Mouse (Mus musculus): ENCODE measurements around the gene Lancl3.

Lancl3 gene

GRCm38 (mm10) chrX:9199761-9200371 is at the start of gene Lancl3:
Lancl3 (plus strand) TSS chrX:9199902.
- DNase-seq, result peak; percentile 6

- DNase-seq, result no peak
Measured at GRCm38 (mm10) chrX:9179011-9179410, 20.7 kb upstream of the Lancl3 start.

GRCm38 (mm10) chrX:9181570-9181969 is 18.1 kb upstream of the Lancl3 start:
- no peak for DNase-seq

GRCm38 (mm10) chrX:9200380-9200917 is 747 bp downstream of the Lancl3 start:
- DNase-seq, result peak; percentile 8

- DNase-seq, result no peak
Measured at GRCm38 (mm10) chrX:9201954-9202353, 2.3 kb downstream of the Lancl3 start.

- no peak for DNase-seq
Measured at GRCm38 (mm10) chrX:9202781-9203405, 3.2 kb downstream of the Lancl3 start.

- no peak for DNase-seq
Measured at GRCm38 (mm10) chrX:9205121-9205520, 5.4 kb downstream of the Lancl3 start.

GRCm38 (mm10) chrX:9216244-9216643 is 16.5 kb downstream of the Lancl3 start:
- no peak for DNase-seq

- DNase-seq, result no peak
Measured at GRCm38 (mm10) chrX:9219570-9219969, 19.9 kb downstream of the Lancl3 start.

GRCm38 (mm10) chrX:9221206-9221605 is 21.5 kb downstream of the Lancl3 start:
- no peak for DNase-seq

- no peak for DNase-seq
Measured at GRCm38 (mm10) chrX:9221736-9222135, 22.0 kb downstream of the Lancl3 start.

GRCm38 (mm10) chrX:9222412-9223221 is 22.9 kb downstream of the Lancl3 start:
- no peak for DNase-seq

GRCm38 (mm10) chrX:9227105-9227504 is 27.4 kb downstream of the Lancl3 start:
- DNase-seq, result no peak

- DNase-seq, result no peak
Measured at GRCm38 (mm10) chrX:9240737-9241591, 41.3 kb downstream of the Lancl3 start.

GRCm38 (mm10) chrX:9243381-9243864 is 43.7 kb downstream of the Lancl3 start:
- no peak for DNase-seq

GRCm38 (mm10) chrX:9244603-9245336 is 45.1 kb downstream of the Lancl3 start:
- DNase-seq, result no peak

- DNase-seq, result no peak
Measured at GRCm38 (mm10) chrX:9248911-9249310, 49.2 kb downstream of the Lancl3 start.

GRCm38 (mm10) chrX:9253990-9254389 is 54.3 kb downstream of the Lancl3 start:
- DNase-seq, result no peak

GRCm38 (mm10) chrX:9254901-9255300 is 55.2 kb downstream of the Lancl3 start:
- DNase-seq, result no peak

GRCm38 (mm10) chrX:9256766-9257165 is 57.1 kb downstream of the Lancl3 start, which contains the start of gene Gm14862:
Gm14862 (minus strand) TSS chrX:9256899.
- DNase-seq, result no peak

- no peak for DNase-seq
Measured at GRCm38 (mm10) chrX:9257831-9258230, 58.1 kb downstream of the Lancl3 start.

- no peak for DNase-seq
Measured at GRCm38 (mm10) chrX:9259267-9259666, 59.6 kb downstream of the Lancl3 start.
